Mouse (Mus musculus) kidney, postnatal 0 days (tissue): Measurements from ENCODE around the gene Axin1. TPM values are rescaled to one million over a fixed set of nuclear protein-coding genes. Genes with fewer than 3 reads are reported as not detected.
"Not testable (repeated sequence)": the region's sequence is repeated elsewhere in the genome, so short reads cannot be mapped to it uniquely, and the experiment has no call there.

ENCODE experiments used
- ATAC-seq: fragments of 200-750 bp; cut with Nextera tagmentation; replicated peaks from 2 replicates; pipeline ENCODE4 v1.8.0; 2017; ENCODE audit warnings: low read depth, moderate number of reproducible peaks, moderate TSS enrichment, moderate library complexity; ENCODE audit not compliant: low FRiP score
- DNase-seq: peaks from one replicate; pipeline ENCODE4 v3.0.0-alpha.2; 2016; ENCODE audit warnings: low spot score
- H3K27ac ChIP-seq: fragments of 300-500 bp; sonication (generic); 2 replicates; pipeline ENCODE4 v1.5.1; 2014; ENCODE audit warnings: mild to moderate bottlenecking
- H3K27me3 ChIP-seq: fragments of 300-500 bp; sonication (generic); 2 replicates; pipeline ENCODE4 v1.6.1; 2014; ENCODE audit warnings: low read length, mixed read lengths; ENCODE audit not compliant: insufficient read depth
- H3K36me3 ChIP-seq: fragments of 300-500 bp; sonication (generic); 2 replicates; pipeline ENCODE4 v1.6.1; 2014; ENCODE audit warnings: low read length, mixed read lengths; ENCODE audit not compliant: insufficient read depth
- H3K4me1 ChIP-seq: fragments of 300-500 bp; sonication (generic); replicated peaks from 2 replicates; pipeline ENCODE4 v1.6.1; 2014; ENCODE audit warnings: antibody characterized with exemption, low read length, mixed read lengths; ENCODE audit not compliant: insufficient read depth
- H3K4me2 ChIP-seq: fragments of 300-500 bp; sonication (generic); 2 replicates; pipeline ENCODE4 v1.6.1; 2014; ENCODE audit warnings: mild to moderate bottlenecking, low read length, moderate library complexity, mixed read lengths
- H3K4me3 ChIP-seq: fragments of 300-500 bp; sonication (generic); replicated peaks from 2 replicates; pipeline ENCODE4 v1.5.1; 2014; ENCODE audit warnings: low read depth, low read length
- H3K9ac ChIP-seq: fragments of 300-500 bp; sonication (generic); 2 replicates; pipeline ENCODE4 v1.6.1; 2014; ENCODE audit warnings: low read depth, low read length
- H3K9me3 ChIP-seq: fragments of 300-500 bp; sonication (generic); replicated peaks from 2 replicates; pipeline ENCODE4 v1.6.1; 2016; ENCODE audit warnings: low read length, inconsistent platforms, mixed read lengths
- CTCF ChIP-seq: IDR thresholded peaks from 2 replicates; pipeline ENCODE4 v1.5.1; 2016; ENCODE audit warnings: antibody characterized with exemption, low read depth, mild to moderate bottlenecking, moderate library complexity
- WGBS: fragments of 180-500 bp; shearing (Covaris S2); extraction: QIAGEN DNeasy Blood & Tissue Kit; methylation state at CpG from one replicate; pipeline ENCODE4 v1.1.7; 2014; 5-methylcytosine and 5-hydroxymethylcytosine counted together
- polyA plus RNA-seq: library from polyadenylated mRNA; unstranded; fragments of >200 nt; fragmentation: Nextera tagmentation; extraction: Ambion mirVana; gene quantifications from 2 replicates; pipeline ENCODE4 v1.2.1, GENCODE M21; 2015

The Axin1 gene
- polyA plus RNA-seq, 1 experiment from 2014 or later: 19.4 TPM

GRCm38 (mm10) chr17:26113181-26113948, 25.1 kb upstream of the Axin1 start, which contains the start of gene Tmem8:
TSS of gene Tmem8 (plus strand) at chr17:26113299.
- DNase-seq (peak; percentile 44), ATAC-seq (peak; percentile 74)
- H3K4me3 ChIP-seq: peak within 1 kb of the TSS; percentile 66
- peaks cover 15% of the 10 kb centered on the region; the same call in 1 of the 2 replicates for H3K27me3 ChIP-seq
- under 1% methylated on average over 74 of the region's 75 CpGs for WGBS
- TF ChIP-seq CTCF: peak; percentile 46
- H3K27ac ChIP-seq: peak within 1 kb of the TSS; percentile 79
- peak within 1 kb of the TSS; percentile 97 for H3K4me2 ChIP-seq
- H3K9ac ChIP-seq: peak within 1 kb of the TSS; percentile 74
- no peaks in the 10 kb centered on the region for H3K9me3 ChIP-seq
- no peaks in the 10 kb centered on the region for H3K36me3 ChIP-seq
- H3K4me1 ChIP-seq: peaks cover 9% of the 10 kb centered on the region; the same call in 1 of the 2 replicates

DNA sequence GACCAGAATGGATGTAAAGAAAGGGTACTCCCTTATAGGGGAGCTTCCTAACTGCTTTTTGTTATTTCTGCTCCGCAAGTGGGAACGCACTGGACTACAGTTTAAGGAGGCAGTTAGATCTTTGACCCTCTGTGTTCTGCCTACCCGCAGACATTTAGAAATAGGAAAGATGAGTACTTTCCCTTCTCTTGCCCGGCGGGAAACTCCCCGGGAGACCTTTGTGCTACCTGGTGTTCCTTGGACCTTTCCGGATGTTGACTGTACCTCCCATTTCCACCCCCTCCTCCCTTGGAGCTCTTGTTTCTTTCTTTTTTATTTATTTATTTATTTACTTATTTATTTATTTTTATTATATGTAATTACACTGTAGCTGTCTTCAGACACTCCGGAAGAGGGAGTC, 24.4 kb upstream of the Axin1 start:
- TF ChIP-seq CTCF: no peak
- H3K36me3 ChIP-seq: no peaks in the 10 kb centered on the region
- H3K27me3 ChIP-seq: peaks cover 15% of the 10 kb centered on the region; the same call in 1 of the 2 replicates
- H3K27ac ChIP-seq: peak overlapping the region; percentile 79
- peaks cover 9% of the 10 kb centered on the region; the same call in 1 of the 2 replicates for H3K4me1 ChIP-seq
- 10% methylated on average over 8 of the region's 8 CpGs for WGBS
- DNase-seq (peak; percentile 13), ATAC-seq (no peak)
- peak overlapping the region; percentile 97 for H3K4me2 ChIP-seq
- H3K9ac ChIP-seq: peak overlapping the region; percentile 74; the same call in 1 of the 2 replicates
- H3K9me3 ChIP-seq: no peaks in the 10 kb centered on the region
- H3K4me3 ChIP-seq: peak overlapping the region; percentile 66

GRCm38 (mm10) chr17:26114461-26114860, 24.0 kb upstream of the Axin1 start:
- H3K9me3 ChIP-seq, H3K4me2 ChIP-seq, DNase-seq, H3K4me1 ChIP-seq, ATAC-seq, H3K9ac ChIP-seq, H3K4me3 ChIP-seq, H3K36me3 ChIP-seq: not testable (repeated sequence)
- H3K27ac ChIP-seq: 0 out of 2 replicates have a peak overlapping the region, but pooled peaks have one; percentile 73
- peaks cover 15% of the 10 kb centered on the region; the same call in 1 of the 2 replicates for H3K27me3 ChIP-seq
- WGBS: 62% methylated on average over 7 of the region's 7 CpGs
- TF ChIP-seq CTCF: 0 out of 2 replicates have a peak, but pooled peaks have one; percentile 17

DNA sequence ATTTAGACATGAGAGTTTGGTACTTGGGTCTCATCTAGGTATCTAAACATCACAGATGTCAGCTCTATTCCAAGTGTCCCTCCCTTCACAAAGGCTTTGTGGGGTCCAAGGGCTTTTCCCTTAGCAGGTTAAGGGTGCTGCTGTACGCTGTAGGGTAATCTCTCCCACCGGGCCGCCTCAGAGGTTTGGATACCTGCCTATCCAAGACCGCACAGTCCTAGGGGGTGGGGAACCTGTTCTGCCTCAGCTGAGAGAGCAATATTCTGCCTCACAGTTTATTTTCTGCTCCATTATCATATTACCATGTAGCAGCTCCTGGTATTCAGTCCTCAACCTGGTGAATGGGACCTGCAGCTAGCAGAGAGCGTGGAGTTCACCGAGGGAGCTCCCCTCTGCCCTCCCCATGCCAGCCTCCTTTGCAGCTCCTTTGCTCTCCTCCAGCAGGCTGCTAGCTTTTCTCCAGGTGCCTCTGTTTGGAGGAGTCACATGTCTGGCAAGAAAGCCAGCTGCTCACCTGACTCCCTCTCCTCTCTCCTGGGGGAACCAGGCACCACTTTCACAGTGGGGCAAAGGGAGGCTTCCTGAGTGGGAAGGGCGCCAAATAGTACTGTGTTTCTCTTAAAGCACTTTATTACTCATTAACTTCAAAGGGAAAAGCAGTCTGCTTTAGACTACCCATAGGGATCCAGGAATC, 23.1 kb upstream of the Axin1 start:
- H3K27me3 ChIP-seq: peaks cover 15% of the 10 kb centered on the region; the same call in 1 of the 2 replicates
- ATAC-seq (peak; percentile 46; the same call in 1 of the 2 replicates), DNase-seq (peak; percentile 56)
- no peak for TF ChIP-seq CTCF
- no peak overlapping the region for H3K9ac ChIP-seq
- H3K4me1 ChIP-seq: peaks cover 9% of the 10 kb centered on the region; the same call in 1 of the 2 replicates
- no peak overlapping the region for H3K4me2 ChIP-seq
- H3K27ac ChIP-seq: peak overlapping the region; percentile 73; the same call in 1 of the 2 replicates
- no peaks in the 10 kb centered on the region for H3K9me3 ChIP-seq
- 62% methylated on average over 7 of the region's 7 CpGs for WGBS
- no peak overlapping the region for H3K4me3 ChIP-seq
- no peaks in the 10 kb centered on the region for H3K36me3 ChIP-seq

- peaks cover 9% of the 10 kb centered on the region; the same call in 1 of the 2 replicates for H3K4me1 ChIP-seq
- H3K9me3 ChIP-seq: no peaks in the 10 kb centered on the region
- DNase-seq (no peak), ATAC-seq (peak; percentile 10; the same call in 1 of the 2 replicates)
- peaks cover 15% of the 10 kb centered on the region; the same call in 1 of the 2 replicates for H3K27me3 ChIP-seq
- peak overlapping the region; percentile 73; the same call in 1 of the 2 replicates for H3K27ac ChIP-seq
- 72% methylated on average over 3 of the region's 3 CpGs for WGBS
- no peak overlapping the region for H3K9ac ChIP-seq
- no peak for TF ChIP-seq CTCF
- no peak overlapping the region for H3K4me3 ChIP-seq
- no peaks in the 10 kb centered on the region for H3K36me3 ChIP-seq
- H3K4me2 ChIP-seq: no peak overlapping the region
These were observed 22.5 kb upstream of the Axin1 start for GRCm38 (mm10) chr17:26115956-26116487.
